Mouse (Mus musculus) stomach, postnatal 0 days (tissue): ENCODE measurements around the gene Asna1. TPM values are rescaled to one million over a fixed set of nuclear protein-coding genes. Genes with fewer than 3 reads are reported as not detected.
A peak's percentile ranks its signal among the peaks of the same experiment; 100 is the strongest.

Source experiments
- ATAC-seq: fragments of 200-750 bp; cut with Nextera tagmentation; 2 replicates; pipeline ENCODE4 v1.8.0; 2017; ENCODE audit not compliant: low FRiP score, low TSS enrichment
- DNase-seq: peaks from one replicate; pipeline ENCODE4 v3.0.0-alpha.2; 2016; ENCODE audit warnings: low spot score
- H3K27ac ChIP-seq: fragments of 300-500 bp; sonication (generic); replicated peaks from 2 replicates; pipeline ENCODE4 v1.5.1; 2014; ENCODE audit warnings: mild to moderate bottlenecking, control low read depth
- H3K27me3 ChIP-seq: fragments of 300-500 bp; sonication (generic); 2 replicates; pipeline ENCODE4 v1.6.1; 2014; ENCODE audit warnings: low read length; ENCODE audit not compliant: control insufficient read depth, insufficient read depth
- H3K36me3 ChIP-seq: fragments of 300-500 bp; sonication (generic); 2 replicates; pipeline ENCODE4 v1.6.1; 2014; ENCODE audit warnings: low read length, mixed read lengths; ENCODE audit not compliant: control insufficient read depth, insufficient read depth
- H3K4me1 ChIP-seq: fragments of 300-500 bp; sonication (generic); replicated peaks from 2 replicates; pipeline ENCODE4 v1.6.1; 2014; ENCODE audit warnings: antibody characterized with exemption; ENCODE audit not compliant: control insufficient read depth, insufficient read depth
- H3K4me2 ChIP-seq: fragments of 300-500 bp; sonication (generic); replicated peaks from 2 replicates; pipeline ENCODE4 v1.6.1; 2014; ENCODE audit warnings: low read depth, mild to moderate bottlenecking, control low read depth, moderate library complexity
- H3K4me3 ChIP-seq: fragments of 300-500 bp; sonication (generic); 2 replicates; pipeline ENCODE4 v1.5.1; 2014; ENCODE audit warnings: low read depth, low read length, control low read depth
- H3K9ac ChIP-seq: fragments of 300-500 bp; sonication (generic); 2 replicates; pipeline ENCODE4 v1.6.1; 2014; ENCODE audit warnings: mild to moderate bottlenecking, low read length, control low read depth, mixed read lengths
- H3K9me3 ChIP-seq: fragments of 300-500 bp; sonication (generic); 2 replicates; pipeline ENCODE4 v1.6.1; 2016; ENCODE audit warnings: low read length; ENCODE audit not compliant: control insufficient read depth
- CTCF ChIP-seq: IDR thresholded peaks from 2 replicates; pipeline ENCODE4 v1.5.1; 2016; ENCODE audit warnings: antibody characterized with exemption, low read depth, mild to moderate bottlenecking, moderate library complexity
- EP300 ChIP-seq: optimal IDR thresholded peaks from 2 replicates; pipeline ENCODE3; 2016; ENCODE audit warnings: antibody characterized with exemption
- WGBS: fragments of 180-500 bp; shearing (Covaris S2); extraction: QIAGEN DNeasy Blood & Tissue Kit; methylation state at CpG from one replicate; pipeline ENCODE4 v1.1.7; 2014; 5-methylcytosine and 5-hydroxymethylcytosine counted together
- polyA plus RNA-seq: library from polyadenylated mRNA; unstranded; fragments of >200 nt; fragmentation: Nextera tagmentation; extraction: Ambion mirVana; gene quantifications from 2 replicates; pipeline ENCODE4 v1.2.1, GENCODE M21; 2015

Gene Asna1
- polyA plus RNA-seq, 1 experiment from 2014 or later = 68.0 TPM

GRCm38 (mm10) chr8:85071514-85072281 lies 46.6 kb upstream of the Asna1 start, which contains the start of gene Dhps:
Gene Dhps (plus strand): TSS chr8:85071757.
- H3K36me3 ChIP-seq = peaks cover 11% of the 10 kb centered on the region; the same call in 1 of the 2 replicates
- ATAC-seq (peak; percentile 90), DNase-seq (peak; percentile 93)
- H3K4me1 ChIP-seq = 0 out of 2 replicates have a peak, but pooled peaks cover 4% of the 10 kb centered on the region
- no peaks in the 10 kb centered on the region for H3K27me3 ChIP-seq
- peak within 1 kb of the TSS; percentile 98 for H3K27ac ChIP-seq
- H3K4me3 ChIP-seq = peak within 1 kb of the TSS; percentile 90
- TF ChIP-seq CTCF (peak; percentile 54), EP300 (peak; percentile 72)
- WGBS = under 1% methylated on average over 67 of the region's 68 CpGs
- peak within 1 kb of the TSS; percentile 94 for H3K9ac ChIP-seq
- H3K4me2 ChIP-seq = peak within 1 kb of the TSS; percentile 68
- H3K9me3 ChIP-seq = no peaks in the 10 kb centered on the region

- no peak overlapping the region for H3K9ac ChIP-seq
Measured at GRCm38 (mm10) chr8:85071041-85071440, 46.0 kb upstream of the Asna1 start.

GRCm38 (mm10) chr8:85067982-85068381 lies 42.9 kb upstream of the Asna1 start, which contains the start of gene Gm5741:
Gene Gm5741 (minus strand): TSS chr8:85067982.
- Histone ChIP-seq H3K4me3 (no peak within 1 kb of the TSS), H3K9ac (no peak within 1 kb of the TSS), H3K27ac (no peak within 1 kb of the TSS), H3K27me3 (no peaks in the 10 kb centered on the region), H3K9me3 (no peaks in the 10 kb centered on the region), H3K36me3 (no peaks in the 10 kb centered on the region), H3K4me1 (0 out of 2 replicates have a peak, but pooled peaks cover 4% of the 10 kb centered on the region), H3K4me2 (no peak within 1 kb of the TSS)
- ATAC-seq (no peak), DNase-seq (no peak)
- TF ChIP-seq EP300 = no peak
- TF ChIP-seq CTCF = no peak

More at GRCm38 (mm10) chr8:85071041-85071440, 46.0 kb upstream of the Asna1 start:
- H3K27ac ChIP-seq = peak overlapping the region; percentile 98; the same call in 1 of the 2 replicates
- H3K4me2 ChIP-seq = peak overlapping the region; percentile 68
- TF ChIP-seq EP300 = no peak
- TF ChIP-seq CTCF = no peak
- DNase-seq = no peak
- no peak for ATAC-seq
- no peaks in the 10 kb centered on the region for H3K9me3 ChIP-seq
- 79% methylated on average over 5 of the region's 5 CpGs for WGBS
- H3K4me3 ChIP-seq = peak overlapping the region; percentile 90
- H3K27me3 ChIP-seq = no peaks in the 10 kb centered on the region
- 0 out of 2 replicates have a peak, but pooled peaks cover 4% of the 10 kb centered on the region for H3K4me1 ChIP-seq
- H3K36me3 ChIP-seq = 0 out of 2 replicates have a peak, but pooled peaks cover 11% of the 10 kb centered on the region

- Histone ChIP-seq H3K9ac (no peak overlapping the region), H3K4me2 (no peak overlapping the region), H3K4me3 (no peak overlapping the region), H3K4me1 (0 out of 2 replicates have a peak, but pooled peaks cover 2% of the 10 kb centered on the region), H3K9me3 (no peaks in the 10 kb centered on the region), H3K27me3 (no peaks in the 10 kb centered on the region), H3K27ac (no peak overlapping the region), H3K36me3 (no peaks in the 10 kb centered on the region)
- TF ChIP-seq CTCF (no peak), EP300 (no peak)
- no peak for DNase-seq
- WGBS = 87% methylated on average over 2 of the region's 2 CpGs
- no peak for ATAC-seq
Measured at GRCm38 (mm10) chr8:85067155-85067554, 42.1 kb upstream of the Asna1 start.

- TF ChIP-seq CTCF = no peak
- no peak for TF ChIP-seq EP300
- no peak for ATAC-seq
- Histone ChIP-seq H3K36me3 (no peaks in the 10 kb centered on the region), H3K4me2 (no peak overlapping the region), H3K9ac (no peak overlapping the region), H3K27me3 (no peaks in the 10 kb centered on the region), H3K4me1 (peaks cover 4% of the 10 kb centered on the region; the same call in 1 of the 2 replicates), H3K27ac (no peak overlapping the region), H3K4me3 (no peak overlapping the region), H3K9me3 (no peaks in the 10 kb centered on the region)
- no peak for DNase-seq
- 31% methylated on average over 2 of the region's 2 CpGs for WGBS
Measured at GRCm38 (mm10) chr8:85065213-85065612, 40.1 kb upstream of the Asna1 start.

GRCm38 (mm10) chr8:85062603-85063002 lies 37.5 kb upstream of the Asna1 start:
- no peak for TF ChIP-seq CTCF
- no peak for TF ChIP-seq EP300
- DNase-seq (no peak), ATAC-seq (no peak)
- 92% methylated on average over 4 of the region's 4 CpGs for WGBS
- H3K27me3 ChIP-seq = no peaks in the 10 kb centered on the region
- H3K4me1 ChIP-seq = peaks cover 4% of the 10 kb centered on the region; the same call in 1 of the 2 replicates
- no peaks in the 10 kb centered on the region for H3K9me3 ChIP-seq
- no peaks in the 10 kb centered on the region for H3K36me3 ChIP-seq
- H3K4me3 ChIP-seq = no peak overlapping the region
- H3K27ac ChIP-seq = no peak overlapping the region
- H3K9ac ChIP-seq = no peak overlapping the region
- no peak overlapping the region for H3K4me2 ChIP-seq
